Mouse (Mus musculus) layer of hippocampus, postnatal 10 days (tissue): ENCODE data around the gene Pih1d3. TPM values are rescaled to one million over a fixed set of nuclear protein-coding genes. Genes with fewer than 3 reads are reported as not detected.

Experiments used
- DNase-seq, 2 experiments: peaks; one replicate each; pipeline ENCODE4 v3.0.0; 2021; ENCODE audit warnings: low spot score in 2 of 2
- long read RNA-seq: library from polyadenylated mRNA; stranded (forward); transcript quantifications from one replicate; pipeline ENCODE4 v2.0.0, GENCODE M21; 2023
- total RNA-seq, 2 experiments: library from RNA; stranded (reverse); gene quantifications; 2 replicates each; pipeline ENCODE4 v1.2.3; 2021

The Pih1d3 gene
- not detected for total RNA-seq
- long read RNA-seq, result 0 reads

GRCm38 (mm10) chr1:31222564-31222963, at the start of gene Pih1d3, which contains the start of gene 4931428L18Rik:
TSS of gene Pih1d3 (plus strand) at chr1:31222838.
TSS of gene 4931428L18Rik (minus strand) at chr1:31222684.
- no peak for DNase-seq

- no peak for DNase-seq
These were observed 47.2 kb upstream of the Pih1d3 start for GRCm38 (mm10) chr1:31175401-31175800.

GRCm38 (mm10) chr1:31176101-31176500, 46.5 kb upstream of the Pih1d3 start, which contains the start of gene Lgsn:
TSS of gene Lgsn (plus strand) at chr1:31176401.
- DNase-seq, result no peak

GRCm38 (mm10) chr1:31178264-31178663, 44.4 kb upstream of the Pih1d3 start:
- DNase-seq, result peak; percentile 43 to 45

GRCm38 (mm10) chr1:31190237-31190866, 32.3 kb upstream of the Pih1d3 start:
- DNase-seq, result no peak

- no peak for DNase-seq
These were observed 27.0 kb upstream of the Pih1d3 start for GRCm38 (mm10) chr1:31195633-31196032.

- no peak for DNase-seq
These were observed 25.7 kb upstream of the Pih1d3 start for GRCm38 (mm10) chr1:31196959-31197358.

- DNase-seq, result no peak
These were observed 18.9 kb upstream of the Pih1d3 start for GRCm38 (mm10) chr1:31203771-31204170.

GRCm38 (mm10) chr1:31205346-31205745, 17.3 kb upstream of the Pih1d3 start:
- DNase-seq, result no peak

GRCm38 (mm10) chr1:31205770-31206169, 16.9 kb upstream of the Pih1d3 start:
- no peak for DNase-seq

- DNase-seq, result peak; percentile 71
These were observed 12.5 kb upstream of the Pih1d3 start for GRCm38 (mm10) chr1:31210144-31210543.

- DNase-seq, result no peak
These were observed 7.8 kb upstream of the Pih1d3 start for GRCm38 (mm10) chr1:31214831-31215230.

GRCm38 (mm10) chr1:31220599-31221250, 1.9 kb upstream of the Pih1d3 start:
- no peak for DNase-seq

- DNase-seq, result peak; percentile 38 to 49
These were observed 10.8 kb downstream of the Pih1d3 start for GRCm38 (mm10) chr1:31233319-31234036.

- DNase-seq, result no peak
These were observed 37.7 kb downstream of the Pih1d3 start for GRCm38 (mm10) chr1:31260218-31260923.

Other genes with a start within 250 kb of the Pih1d3 start
- not detected for gene AC153137.1, start 244.9 kb upstream of the Pih1d3 start, total RNA-seq
- not detected for gene Lgsn, start 46.4 kb upstream of the Pih1d3 start, total RNA-seq
- gene 4931428L18Rik, start 154 bp upstream of the Pih1d3 start, total RNA-seq, result not detected